Mouse (Mus musculus) neutrophil, adult 83 days (primary cell): ENCODE data around the gene Wfdc1. TPM values are rescaled to one million over a fixed set of nuclear protein-coding genes. Genes with fewer than 3 reads are reported as not detected.

Source experiments
- total RNA-seq, 2 experiments: library from RNA; stranded (reverse); gene quantifications; one replicate each; pipeline ENCODE4 v1.2.4; 2023

Wfdc1 gene
- not detected for total RNA-seq

DNA sequence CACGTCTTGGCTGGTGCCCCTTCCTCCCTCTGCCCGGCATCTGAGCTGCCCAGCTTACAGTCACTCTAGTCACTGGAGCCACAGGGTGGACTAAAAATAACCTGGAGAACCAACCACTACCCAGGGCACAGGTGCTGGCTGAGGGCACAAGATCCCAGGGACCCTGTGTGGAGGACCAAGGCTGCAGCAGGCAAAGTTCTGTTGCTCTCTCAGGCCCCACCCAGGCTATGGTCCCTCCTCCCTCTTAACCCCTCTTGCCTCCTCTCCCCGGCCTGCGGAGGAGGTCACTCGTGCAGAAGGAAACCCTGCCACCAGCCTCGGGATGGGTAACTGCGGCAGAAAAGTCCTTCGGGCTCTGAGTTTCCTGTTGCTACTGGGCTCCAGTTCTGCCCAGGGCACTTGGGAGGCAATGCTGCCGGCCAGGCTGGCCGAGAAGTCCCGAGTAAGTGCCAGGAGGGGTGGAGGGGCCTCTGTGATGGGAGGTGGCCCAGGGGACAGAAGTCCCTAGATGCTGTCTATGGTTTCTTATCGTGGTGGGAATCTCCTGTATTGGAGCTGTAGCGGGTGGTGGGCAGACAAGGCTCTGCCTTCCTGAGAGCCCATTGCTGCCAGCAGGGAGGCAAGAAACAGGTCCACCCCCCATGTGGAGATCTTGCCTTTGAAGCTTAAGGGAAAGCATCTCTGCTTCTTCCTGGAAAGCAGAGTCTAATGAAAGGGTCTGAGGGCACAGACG lies at the start of gene Wfdc1:
Gene Wfdc1, plus strand, starts transcription at position 147 of the 733 bp plus-strand sequence.

DNA sequence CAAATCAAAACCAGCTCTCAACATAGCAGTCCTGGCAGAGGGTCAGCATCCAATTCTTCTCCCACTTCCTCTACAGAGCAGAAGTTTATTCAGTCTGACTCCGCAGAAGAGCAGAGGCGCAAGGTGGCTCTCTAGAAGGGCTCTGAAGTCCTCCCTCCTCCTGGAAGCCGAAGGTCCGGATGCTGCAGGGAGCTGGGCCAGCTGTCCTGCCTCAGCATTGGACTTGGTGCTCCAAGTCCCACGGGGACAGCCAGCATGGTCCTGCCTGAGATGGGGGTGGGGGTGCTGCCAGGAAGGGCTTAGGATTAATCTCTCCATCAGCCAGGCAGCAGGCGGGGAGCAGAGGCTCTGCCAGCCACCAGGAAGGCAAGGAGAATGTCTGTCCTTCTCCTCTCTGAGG lies 30.8 kb upstream of the Wfdc1 start, which contains the start of gene Kcng4:
Gene Kcng4, minus strand, starts transcription at position 303 of the 400 bp plus-strand sequence.

DNA sequence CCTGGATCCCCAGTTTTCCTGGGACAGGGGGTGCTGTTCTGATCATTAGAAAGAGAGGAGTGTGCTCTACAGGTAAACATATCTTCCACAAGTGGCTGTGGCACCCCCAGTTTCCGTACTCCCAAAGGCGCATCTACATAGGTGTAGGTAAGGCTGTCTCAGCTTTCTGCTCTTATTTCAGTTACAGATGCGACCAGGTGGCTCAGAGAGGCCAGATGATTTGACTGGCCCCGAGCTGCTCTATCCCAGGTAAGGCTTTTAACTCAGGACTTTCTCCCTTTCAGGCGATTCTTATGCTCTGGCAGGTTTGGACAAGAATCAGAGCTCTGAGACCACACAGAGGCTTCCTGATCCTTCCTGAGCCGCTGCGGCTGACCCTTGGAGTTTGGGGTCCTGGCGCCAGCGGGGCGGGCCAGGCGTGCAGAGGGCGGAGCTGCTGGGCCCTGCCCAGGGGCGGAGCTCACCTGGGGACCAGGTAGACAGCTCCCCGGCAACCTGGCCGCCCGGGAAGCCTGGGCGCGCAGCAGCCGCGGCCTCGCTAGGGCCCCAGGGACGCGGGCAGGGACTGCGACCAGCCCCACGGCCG lies 33.5 kb downstream of the Wfdc1 start, which contains the start of gene Atp2c2:
Gene Atp2c2, plus strand, starts transcription at position 461 of the 586 bp plus-strand sequence.

Other genes with a start within 250 kb of the Wfdc1 start
- gene Osgin1, start 232.2 kb upstream of the Wfdc1 start, total RNA-seq = 100 to 1,000 TPM; 149 to 177 TPM
- gene Necab2, start 219.6 kb upstream of the Wfdc1 start, total RNA-seq = 1 to 10 TPM in 1 of 2 experiments, under 1 TPM in 1; 0.99 to 1.5 TPM
- not detected for gene Slc38a8, start 164.7 kb upstream of the Wfdc1 start, total RNA-seq
- gene Mbtps1, start 107.6 kb upstream of the Wfdc1 start, total RNA-seq = 10 to 100 TPM; 44.8 to 46.8 TPM
- gene Hsdl1, start 91.2 kb upstream of the Wfdc1 start, total RNA-seq = 10 to 100 TPM; 32.4 to 32.8 TPM
- gene Dnaaf1, start 91.1 kb upstream of the Wfdc1 start, total RNA-seq = under 1 TPM; 0.35 to 0.46 TPM
- 1 to 10 TPM; 9.0 TPM for gene Taf1c, start 61.1 kb upstream of the Wfdc1 start, total RNA-seq
- not detected for gene Adad2, start 53.6 kb upstream of the Wfdc1 start, total RNA-seq
- gene Kcng4, start 30.7 kb upstream of the Wfdc1 start, total RNA-seq = not detected
- under 1 TPM; 0.11 to 0.44 TPM for gene Atp2c2, start 33.6 kb downstream of the Wfdc1 start, total RNA-seq
- gene Tldc1, start 112.1 kb downstream of the Wfdc1 start, total RNA-seq = 1 to 10 TPM; 3.5 to 3.9 TPM
- 100 to 1,000 TPM; 902 to 904 TPM for gene Cotl1, start 174.2 kb downstream of the Wfdc1 start, total RNA-seq
- 10 to 100 TPM; 16.3 to 16.5 TPM for gene Klhl36, start 195.9 kb downstream of the Wfdc1 start, total RNA-seq
- 10 to 100 TPM; 34.3 to 35.2 TPM for gene Usp10, start 244.0 kb downstream of the Wfdc1 start, total RNA-seq
- 10 to 100 TPM; 14.5 to 15.2 TPM for gene Gm20388, start 244.5 kb downstream of the Wfdc1 start, total RNA-seq